In the genomic region with DNA sequence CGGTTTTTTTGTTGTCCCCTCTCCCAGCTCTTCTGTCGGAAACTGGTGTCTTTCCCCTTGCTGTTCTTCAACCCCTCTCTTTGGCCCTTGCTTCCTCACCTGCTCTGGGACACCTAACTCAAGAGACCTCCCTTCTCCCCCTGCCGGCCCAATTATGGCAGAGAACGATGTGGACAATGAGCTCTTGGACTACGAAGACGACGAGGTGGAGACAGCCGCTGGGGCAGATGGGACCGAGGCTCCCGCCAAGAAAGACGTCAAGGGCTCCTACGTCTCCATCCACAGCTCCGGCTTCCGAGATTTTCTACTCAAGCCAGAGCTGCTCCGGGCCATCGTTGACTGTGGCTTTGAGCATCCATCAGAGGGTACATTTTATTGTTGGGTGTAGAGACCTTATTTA, we compare ENCODE assay signal across 8 mouse cellular contexts. TPM values are rescaled to one million over a fixed set of nuclear protein-coding genes. Genes with fewer than 3 reads are reported as not detected.
DNase-seq lines count a peak whose midpoint lies in the region; ATAC-seq lines count a peak whose summit lies in the region.

No protein-coding gene starts in this region.

- DNase-seq in left cerebral cortex, adult 18-20 months (ENCODE audit: low spot score in 2 of 2): peak; percentile 59 to 63
- DNase-seq in left cerebral cortex, adult 11 months (ENCODE audit: low spot score): no peak
- DNase-seq in cerebellum, adult 18-20 months: peak; percentile 60 to 61
- no peak for DNase-seq in liver, embryonic 13.5 days
- DNase-seq in urinary bladder, postnatal 10 days (ENCODE audit: low spot score): no peak

- H3K27me3 ChIP-seq in forebrain, embryonic 16.5 days (replicated peaks; ENCODE audit: control insufficient read depth, insufficient read depth, low read length): no peaks in the 10 kb centered on the region
- H3K27me3 ChIP-seq in intestine, embryonic 15.5 days (replicated peaks): no peaks in the 10 kb centered on the region
- H3K27me3 ChIP-seq in liver, embryonic 13.5 days: no peaks in the 10 kb centered on the region
- H3K27me3 ChIP-seq in neural tube, embryonic 14.5 days (ENCODE audit: control insufficient read depth, insufficient read depth, low read length): no peaks in the 10 kb centered on the region

- H3K27ac ChIP-seq in forebrain, embryonic 16.5 days (ENCODE audit: low read length): peak overlapping the region; percentile 98
- H3K27ac ChIP-seq in intestine, embryonic 15.5 days: peak overlapping the region; percentile 96; the same call in 1 of the 2 replicates
- peak overlapping the region; percentile 95 for H3K27ac ChIP-seq in liver, embryonic 13.5 days
- peak overlapping the region; percentile 99 for H3K27ac ChIP-seq in neural tube, embryonic 14.5 days (ENCODE audit: low read depth, low read length)

- peak overlapping the region; percentile 100 for H3K9ac ChIP-seq in forebrain, embryonic 16.5 days (replicated peaks; ENCODE audit: low read depth, low read length)
- H3K9ac ChIP-seq in intestine, embryonic 15.5 days: peak overlapping the region; percentile 98
- H3K9ac ChIP-seq in liver, embryonic 13.5 days: peak overlapping the region; percentile 97
- peak overlapping the region; percentile 99 for H3K9ac ChIP-seq in neural tube, embryonic 14.5 days (replicated peaks; ENCODE audit: low read depth, low read length)

- H3K36me3 ChIP-seq in forebrain, embryonic 16.5 days (ENCODE audit: control insufficient read depth, insufficient read depth): peaks cover 39% of the 10 kb centered on the region
- peaks cover 42% of the 10 kb centered on the region for H3K36me3 ChIP-seq in intestine, embryonic 15.5 days
- H3K36me3 ChIP-seq in liver, embryonic 13.5 days: peaks cover 53% of the 10 kb centered on the region
- H3K36me3 ChIP-seq in neural tube, embryonic 14.5 days (ENCODE audit: control insufficient read depth, insufficient read depth, low read length): peaks cover 49% of the 10 kb centered on the region

- H3K4me3 ChIP-seq in forebrain, embryonic 16.5 days (replicated peaks; ENCODE audit: low read length): peak overlapping the region; percentile 96
- peak overlapping the region; percentile 73 for H3K4me3 ChIP-seq in intestine, embryonic 15.5 days (replicated peaks)
- H3K4me3 ChIP-seq in liver, embryonic 13.5 days (replicated peaks): peak overlapping the region; percentile 92
- peak overlapping the region; percentile 99 for H3K4me3 ChIP-seq in neural tube, embryonic 14.5 days (ENCODE audit: low read depth, low read length)

- no peaks in the 10 kb centered on the region for H3K9me3 ChIP-seq in forebrain, embryonic 16.5 days (ENCODE audit: control insufficient read depth, low read length)
- no peaks in the 10 kb centered on the region for H3K9me3 ChIP-seq in intestine, embryonic 15.5 days
- no peaks in the 10 kb centered on the region for H3K9me3 ChIP-seq in liver, embryonic 13.5 days (replicated peaks)
- H3K9me3 ChIP-seq in neural tube, embryonic 14.5 days (ENCODE audit: control insufficient read depth, low read length): no peaks in the 10 kb centered on the region

- H3K4me2 ChIP-seq in forebrain, embryonic 16.5 days (ENCODE audit: low read length): peak overlapping the region; percentile 81
- H3K4me2 ChIP-seq in intestine, embryonic 15.5 days (replicated peaks): peak overlapping the region; percentile 88
- H3K4me2 ChIP-seq in liver, embryonic 13.5 days: peak overlapping the region; percentile 97
- peak overlapping the region; percentile 91 for H3K4me2 ChIP-seq in neural tube, embryonic 14.5 days (ENCODE audit: low read depth, low read length)

- H3K4me1 ChIP-seq in forebrain, embryonic 16.5 days (replicated peaks; ENCODE audit: control insufficient read depth, insufficient read depth, low read length): peaks cover 43% of the 10 kb centered on the region
- peaks cover 36% of the 10 kb centered on the region for H3K4me1 ChIP-seq in intestine, embryonic 15.5 days (replicated peaks)
- peaks cover 62% of the 10 kb centered on the region for H3K4me1 ChIP-seq in liver, embryonic 13.5 days (replicated peaks)
- H3K4me1 ChIP-seq in neural tube, embryonic 14.5 days (ENCODE audit: control insufficient read depth, insufficient read depth, low read length): peaks cover 38% of the 10 kb centered on the region

- no peak for ATAC-seq in forebrain, embryonic 16.5 days
- ATAC-seq in intestine, embryonic 15.5 days: no peak
- no peak for ATAC-seq in liver, embryonic 13.5 days (ENCODE audit: low read depth)
- ATAC-seq in neural tube, embryonic 14.5 days (ENCODE audit: low read depth): no peak

- 2% methylated on average over 16 of the region's 16 CpGs for WGBS in forebrain, embryonic 16.5 days
- 2% methylated on average over 16 of the region's 16 CpGs for whole genome bisulfite sequencing in intestine, embryonic 15.5 days
- WGBS in liver, embryonic 13.5 days (ENCODE audit: insufficient replicate concordance): 8% methylated on average over 16 of the region's 16 CpGs
- 2% methylated on average over 16 of the region's 16 CpGs for WGBS in neural tube, embryonic 14.5 days

RNA-seq across cellular contexts. Expression of gene Ddx39b, which starts 1.5 kb away (rescaled TPM):
- total RNA-seq in left cerebral cortex, adult 18-20 months (2021): 100 to 1,000 TPM; 201 to 213 TPM
- 466 and 471 TPM in 2 replicates for polyA plus RNA-seq in forebrain, embryonic 16.5 days (2015; fragmentation: Nextera tagmentation; extraction: Ambion mirVana)
- polyA plus RNA-seq in intestine, embryonic 15.5 days (2015; fragmentation: Nextera tagmentation; extraction: Ambion mirVana): 382 and 388 TPM in 2 replicates
- polyA plus RNA-seq in liver, embryonic 13.5 days (2015; fragmentation: Nextera tagmentation; extraction: Ambion mirVana): 208 and 220 TPM in 2 replicates
- polyA plus RNA-seq in neural tube, embryonic 14.5 days (2014; fragmentation: Nextera tagmentation; extraction: Ambion mirVana): 373 and 383 TPM in 2 replicates

RNA-seq across cellular contexts. Expression of gene Nfkbil1, which starts 7.5 kb away (rescaled TPM):
- 10 to 100 TPM; 11.6 to 14.9 TPM for total RNA-seq in left cerebral cortex, adult 18-20 months (2021)
- polyA plus RNA-seq in forebrain, embryonic 16.5 days (2015; fragmentation: Nextera tagmentation; extraction: Ambion mirVana): 9.5 and 10.7 TPM in 2 replicates
- polyA plus RNA-seq in intestine, embryonic 15.5 days (2015; fragmentation: Nextera tagmentation; extraction: Ambion mirVana): 9.9 and 11.0 TPM in 2 replicates
- 3.9 and 4.4 TPM in 2 replicates for polyA plus RNA-seq in liver, embryonic 13.5 days (2015; fragmentation: Nextera tagmentation; extraction: Ambion mirVana)
- polyA plus RNA-seq in neural tube, embryonic 14.5 days (2014; fragmentation: Nextera tagmentation; extraction: Ambion mirVana): 3.4 and 4.3 TPM in 2 replicates

RNA-seq across cellular contexts. Expression of gene Atp6v1g2, which starts 9.6 kb away (rescaled TPM):
- total RNA-seq in left cerebral cortex, adult 18-20 months (2021): 100 to 1,000 TPM; 587 to 598 TPM
- polyA plus RNA-seq in forebrain, embryonic 16.5 days (2015; fragmentation: Nextera tagmentation; extraction: Ambion mirVana): 46.2 and 64.8 TPM in 2 replicates
- polyA plus RNA-seq in intestine, embryonic 15.5 days (2015; fragmentation: Nextera tagmentation; extraction: Ambion mirVana): 4.1 and 4.3 TPM in 2 replicates
- polyA plus RNA-seq in liver, embryonic 13.5 days (2015; fragmentation: Nextera tagmentation; extraction: Ambion mirVana): 0.76 and 1.3 TPM in 2 replicates
- polyA plus RNA-seq in neural tube, embryonic 14.5 days (2014; fragmentation: Nextera tagmentation; extraction: Ambion mirVana): 118 and 154 TPM in 2 replicates

RNA-seq across cellular contexts. Expression of gene H2-D1, which starts 19.4 kb away (rescaled TPM):
- 10 to 100 TPM; 26.2 to 33.1 TPM for total RNA-seq in left cerebral cortex, adult 18-20 months (2021)
- 48.1 and 65.7 TPM in 2 replicates for polyA plus RNA-seq in forebrain, embryonic 16.5 days (2015; fragmentation: Nextera tagmentation; extraction: Ambion mirVana)
- polyA plus RNA-seq in intestine, embryonic 15.5 days (2015; fragmentation: Nextera tagmentation; extraction: Ambion mirVana): 148 and 190 TPM in 2 replicates
- 74.5 and 77.7 TPM in 2 replicates for polyA plus RNA-seq in liver, embryonic 13.5 days (2015; fragmentation: Nextera tagmentation; extraction: Ambion mirVana)
- 99.9 and 111 TPM in 2 replicates for polyA plus RNA-seq in neural tube, embryonic 14.5 days (2014; fragmentation: Nextera tagmentation; extraction: Ambion mirVana)

RNA-seq across cellular contexts. Expression of gene Gm16181, which starts 22.5 kb away (rescaled TPM):
- total RNA-seq in left cerebral cortex, adult 18-20 months (2021): not detected
- polyA plus RNA-seq in forebrain, embryonic 16.5 days (2015; fragmentation: Nextera tagmentation; extraction: Ambion mirVana): 0.62 TPM in 1 of 2 replicates, not detected in the other
- polyA plus RNA-seq in intestine, embryonic 15.5 days (2015; fragmentation: Nextera tagmentation; extraction: Ambion mirVana): 0.59 and 0.81 TPM in 2 replicates
- 0.36 TPM in 1 of 2 replicates, not detected in the other for polyA plus RNA-seq in liver, embryonic 13.5 days (2015; fragmentation: Nextera tagmentation; extraction: Ambion mirVana)
- 0.44 TPM in 1 of 2 replicates, not detected in the other for polyA plus RNA-seq in neural tube, embryonic 14.5 days (2014; fragmentation: Nextera tagmentation; extraction: Ambion mirVana)

Comparison
In these comparisons a context has a peak if more than half of its experiments do, and no peak if none do; other contexts are left out.
1. DNase-seq: peak in left cerebral cortex, adult 18-20 months (2 of 2) and cerebellum, adult 18-20 months (2 of 2); none in left cerebral cortex, adult 11 months (single experiment), liver, embryonic 13.5 days (single experiment) and urinary bladder, postnatal 10 days (single experiment).
2. Peak in every context shown above with its lines, with median percentiles within 50 percentile points of each other: H3K27ac ChIP-seq, H3K4me2 ChIP-seq, H3K4me3 ChIP-seq and H3K9ac ChIP-seq.